Comparison of ENCODE assay signal across 11 mouse cellular contexts in genomic region chr2:74694066-74694465, GRCm38 (mm10). TPM values are rescaled to one million over a fixed set of nuclear protein-coding genes. Genes with fewer than 3 reads are reported as not detected.
A peak's percentile ranks its signal among the peaks of the same experiment; 100 is the strongest.
DNase-seq lines count a peak whose midpoint lies in the region; ATAC-seq and TF ChIP-seq lines count a peak whose summit lies in the region.
"Had no signal": no experiment of that assay in that cellular context is flagged by ENCODE, and none has a peak within 500 bp of the region (broad histone marks: within the 10 kb centered on the region; RNA-seq: fewer than 3 reads in every experiment).

No protein-coding gene starts in this region.

- intact Hi-C loops in heart, postnatal 36 days (cut with DNase I), result loop anchor here (10.0 kb wide), 1 partner anchor 1419 kb away; the partner anchor contains the start of gene Sp9

- no peak overlapping the region for H3K4me2 ChIP-seq in lung, postnatal 0 days (replicated peaks; ENCODE audit: low read depth, low read length)
- peak overlapping the region; percentile 90 for H3K4me2 ChIP-seq in kidney, postnatal 0 days (ENCODE audit: low read length)
- H3K4me2 ChIP-seq in neural tube, embryonic 14.5 days (ENCODE audit: low read depth, low read length), result peak overlapping the region; percentile 74
- H3K4me2 ChIP-seq: embryonic facial prominence, embryonic 13.5 days had no signal

- H3K4me3 ChIP-seq in lung, postnatal 0 days (ENCODE audit: low read depth, low read length), result no peak overlapping the region
- H3K4me3 ChIP-seq in kidney, postnatal 0 days (replicated peaks; ENCODE audit: low read depth, low read length), result peak overlapping the region; percentile 82
- H3K4me3 ChIP-seq in neural tube, embryonic 14.5 days (ENCODE audit: low read depth, low read length), result peak overlapping the region; percentile 39
- H3K4me3 ChIP-seq: embryonic facial prominence, embryonic 13.5 days had no signal

- H3K9ac ChIP-seq in lung, postnatal 0 days (replicated peaks; ENCODE audit: low read depth), result no peak overlapping the region
- peak overlapping the region; percentile 100 for H3K9ac ChIP-seq in kidney, postnatal 0 days (ENCODE audit: low read depth, low read length)
- H3K9ac ChIP-seq in neural tube, embryonic 14.5 days (replicated peaks; ENCODE audit: low read depth, low read length), result peak overlapping the region; percentile 66; the same call in 1 of the 2 replicates
- H3K9ac ChIP-seq: embryonic facial prominence, embryonic 13.5 days had no signal

- H3K9me3 ChIP-seq in lung, postnatal 0 days (ENCODE audit: low read length), result no peaks in the 10 kb centered on the region
- no peaks in the 10 kb centered on the region for H3K9me3 ChIP-seq in kidney, postnatal 0 days (replicated peaks; ENCODE audit: low read length)
- no peaks in the 10 kb centered on the region for H3K9me3 ChIP-seq in neural tube, embryonic 14.5 days (ENCODE audit: control insufficient read depth, low read length)
- H3K9me3 ChIP-seq: embryonic facial prominence, embryonic 13.5 days had no signal

- H3K27me3 ChIP-seq in lung, postnatal 0 days (replicated peaks; ENCODE audit: insufficient read depth, low read length), result peaks cover 95% of the 10 kb centered on the region
- no peaks in the 10 kb centered on the region for H3K27me3 ChIP-seq in kidney, postnatal 0 days (ENCODE audit: insufficient read depth, low read length)
- peaks cover 9% of the 10 kb centered on the region; the same call in 1 of the 2 replicates for H3K27me3 ChIP-seq in neural tube, embryonic 14.5 days (ENCODE audit: control insufficient read depth, insufficient read depth, low read length)

- H3K4me1 ChIP-seq in lung, postnatal 0 days (ENCODE audit: insufficient read depth, low read depth, low read length), result 0 out of 2 replicates have a peak, but pooled peaks cover 5% of the 10 kb centered on the region
- peaks cover 11% of the 10 kb centered on the region for H3K4me1 ChIP-seq in kidney, postnatal 0 days (replicated peaks; ENCODE audit: insufficient read depth, low read length)
- peaks cover 5% of the 10 kb centered on the region; the same call in 1 of the 2 replicates for H3K4me1 ChIP-seq in neural tube, embryonic 14.5 days (ENCODE audit: control insufficient read depth, insufficient read depth, low read length)

- TF ChIP-seq CTCF in lung, postnatal 0 days (IDR thresholded peaks at IDR 0.05), result peak; percentile 53
- TF ChIP-seq CTCF in kidney, postnatal 0 days (IDR thresholded peaks at IDR 0.05; ENCODE audit: low read depth), result peak; percentile 67

- no peaks in the 10 kb centered on the region for H3K36me3 ChIP-seq in lung, postnatal 0 days (ENCODE audit: insufficient read depth, low read length)
- H3K36me3 ChIP-seq in kidney, postnatal 0 days (ENCODE audit: insufficient read depth, low read length), result 0 out of 2 replicates have a peak, but pooled peaks cover 5% of the 10 kb centered on the region
- H3K36me3 ChIP-seq in neural tube, embryonic 14.5 days (ENCODE audit: control insufficient read depth, insufficient read depth, low read length), result no peaks in the 10 kb centered on the region
- H3K36me3 ChIP-seq: embryonic facial prominence, embryonic 13.5 days had no signal

- ATAC-seq in lung, postnatal 0 days, result no peak
- no peak for ATAC-seq in kidney, postnatal 0 days (replicated peaks; ENCODE audit: low FRiP score, low read depth)
- ATAC-seq in neural tube, embryonic 14.5 days (ENCODE audit: low read depth), result no peak

- no peak for TF ChIP-seq EP300 in lung, postnatal 0 days (IDR thresholded peaks at IDR 0.05)

- WGBS in lung, postnatal 0 days, result 3% methylated on average over 16 of the region's 16 CpGs
- 9% methylated on average over 16 of the region's 16 CpGs for WGBS in kidney, postnatal 0 days
- 3% methylated on average over 16 of the region's 16 CpGs for WGBS in neural tube, embryonic 14.5 days

- H3K27ac ChIP-seq in lung, postnatal 0 days (ENCODE audit: low read length), result no peak overlapping the region
- H3K27ac ChIP-seq in kidney, postnatal 0 days, result 0 out of 2 replicates have a peak overlapping the region, but pooled peaks have one; percentile 97
- H3K27ac ChIP-seq in neural tube, embryonic 14.5 days (ENCODE audit: low read depth, low read length), result peak overlapping the region; percentile 70
- H3K27ac ChIP-seq: embryonic facial prominence, embryonic 13.5 days had no signal

- DNase-seq in lung, postnatal 0 days (ENCODE audit: low spot score), result no peak
- no peak for DNase-seq in lung, postnatal 10 days
- peak; percentile 44 for DNase-seq in c-Kit-positive CD71-negative TER-119-negative erythroid progenitor cells, embryonic 14.5 days (ENCODE audit: low read depth)
- DNase-seq in kidney, postnatal 0 days (ENCODE audit: low spot score), result peak; percentile 95
- DNase-seq in adrenal gland, adult 2 months, result no peak
- DNase-seq in heart, postnatal 36 days, result no peak
- no peak for DNase-seq in spleen, postnatal 4 days (ENCODE audit: low spot score in 2 of 2)
- DNase-seq: heart, postnatal 10 days; thymus, adult 2 months had no signal

RNA-seq across cellular contexts. Expression of gene Hoxd10, which starts 2.3 kb away (rescaled TPM):
- 0.20 TPM in 1 of 2 replicates, not detected in the other for polyA plus RNA-seq in lung, postnatal 0 days (2015; fragmentation: Nextera tagmentation; extraction: Ambion mirVana)
- polyA plus RNA-seq in kidney, postnatal 0 days (2015; fragmentation: Nextera tagmentation; extraction: Ambion mirVana), result 44.6 and 45.5 TPM in 2 replicates
- 55.4 and 90.2 TPM in 2 replicates for polyA plus RNA-seq in neural tube, embryonic 14.5 days (2014; fragmentation: Nextera tagmentation; extraction: Ambion mirVana)
- total RNA-seq in adrenal gland, adult 2 months (2021), result not detected
- not detected in 2 replicates for polyA plus RNA-seq in adrenal gland, adult 2 months (2012; rRNA removed)
- under 1 TPM in 1 of 2 experiments, not detected in 1; 0.22 TPM for total RNA-seq in heart, postnatal 36 days (2021)
- total RNA-seq: heart, postnatal 10 days had no signal
- polyA plus RNA-seq: thymus, adult 2 months had no signal

RNA-seq across cellular contexts. Expression of gene Hoxd9, which starts 3.5 kb away (rescaled TPM):
- polyA plus RNA-seq in lung, postnatal 0 days (2015; fragmentation: Nextera tagmentation; extraction: Ambion mirVana), result 0.33 and 0.38 TPM in 2 replicates
- polyA plus RNA-seq in kidney, postnatal 0 days (2015; fragmentation: Nextera tagmentation; extraction: Ambion mirVana), result 57.8 and 67.0 TPM in 2 replicates
- 20.9 and 37.4 TPM in 2 replicates for polyA plus RNA-seq in neural tube, embryonic 14.5 days (2014; fragmentation: Nextera tagmentation; extraction: Ambion mirVana)
- 1 to 10 TPM; 3.3 to 7.8 TPM for total RNA-seq in adrenal gland, adult 2 months (2021)
- polyA plus RNA-seq in adrenal gland, adult 2 months (2012; rRNA removed), result 6.5 and 9.0 TPM in 2 replicates
- under 1 TPM; 0.36 to 0.41 TPM for total RNA-seq in heart, postnatal 36 days (2021)

RNA-seq across cellular contexts. Expression of gene Hoxd8, which starts 10.3 kb away (rescaled TPM):
- 0.44 and 0.50 TPM in 2 replicates for polyA plus RNA-seq in lung, postnatal 0 days (2015; fragmentation: Nextera tagmentation; extraction: Ambion mirVana)
- polyA plus RNA-seq in kidney, postnatal 0 days (2015; fragmentation: Nextera tagmentation; extraction: Ambion mirVana), result 73.4 and 76.7 TPM in 2 replicates
- polyA plus RNA-seq in neural tube, embryonic 14.5 days (2014; fragmentation: Nextera tagmentation; extraction: Ambion mirVana), result 19.9 and 23.6 TPM in 2 replicates
- total RNA-seq in adrenal gland, adult 2 months (2021), result 10 to 100 TPM; 27.9 to 34.7 TPM
- polyA plus RNA-seq in adrenal gland, adult 2 months (2012; rRNA removed), result 19.7 and 52.7 TPM in 2 replicates
- 1 to 10 TPM; 1.1 to 1.3 TPM for total RNA-seq in heart, postnatal 36 days (2021)

RNA-seq across cellular contexts. Expression of gene Hoxd11, which starts 14.7 kb away (rescaled TPM):
- polyA plus RNA-seq in lung, postnatal 0 days (2015; fragmentation: Nextera tagmentation; extraction: Ambion mirVana), result not detected in 2 replicates
- polyA plus RNA-seq in kidney, postnatal 0 days (2015; fragmentation: Nextera tagmentation; extraction: Ambion mirVana), result 19.7 and 23.8 TPM in 2 replicates
- polyA plus RNA-seq in neural tube, embryonic 14.5 days (2014; fragmentation: Nextera tagmentation; extraction: Ambion mirVana), result 0.09 TPM in 1 of 2 replicates, not detected in the other
- total RNA-seq in adrenal gland, adult 2 months (2021), result not detected
- not detected in 2 replicates for polyA plus RNA-seq in adrenal gland, adult 2 months (2012; rRNA removed)
- not detected for total RNA-seq in heart, postnatal 36 days (2021)
- total RNA-seq: heart, postnatal 10 days had no signal
- polyA plus RNA-seq: embryonic facial prominence, embryonic 13.5 days; thymus, adult 2 months had no signal

RNA-seq across cellular contexts. Expression of gene Hoxd3, which starts 17.7 kb away (rescaled TPM):
- polyA plus RNA-seq in lung, postnatal 0 days (2015; fragmentation: Nextera tagmentation; extraction: Ambion mirVana), result not detected in 2 replicates
- polyA plus RNA-seq in kidney, postnatal 0 days (2015; fragmentation: Nextera tagmentation; extraction: Ambion mirVana), result 7.9 and 8.0 TPM in 2 replicates
- polyA plus RNA-seq in neural tube, embryonic 14.5 days (2014; fragmentation: Nextera tagmentation; extraction: Ambion mirVana), result 13.5 and 13.9 TPM in 2 replicates
- total RNA-seq in adrenal gland, adult 2 months (2021), result 1 to 10 TPM in 1 of 2 experiments, under 1 TPM in 1; 0.62 to 1.0 TPM
- 10.6 and 11.1 TPM in 2 replicates for polyA plus RNA-seq in adrenal gland, adult 2 months (2012; rRNA removed)
- total RNA-seq in heart, postnatal 36 days (2021), result not detected
- total RNA-seq: heart, postnatal 10 days had no signal

Comparison
In these comparisons a context has a peak if more than half of its experiments do, and no peak if none do; other contexts are left out.
1. DNase-seq: peak in c-Kit-positive CD71-negative TER-119-negative erythroid progenitor cells, embryonic 14.5 days (single experiment) and kidney, postnatal 0 days (single experiment); none in lung, postnatal 0 days (single experiment), lung, postnatal 10 days (single experiment), adrenal gland, adult 2 months (single experiment), heart, postnatal 36 days (0 of 2) and spleen, postnatal 4 days (0 of 2).
2. RNA of gene Hoxd10, which starts 2.3 kb away (polyA plus RNA-seq): 55.4 to 90.2 TPM in neural tube, embryonic 14.5 days and 44.6 to 45.5 TPM in kidney, postnatal 0 days; 0.20 TPM in lung, postnatal 0 days and not detected in adrenal gland, adult 2 months; every median in the first group is over 10 times any median in the second.
3. RNA of gene Hoxd8, which starts 10.3 kb away (polyA plus RNA-seq): 73.4 to 76.7 TPM in kidney, postnatal 0 days, 19.9 to 23.6 TPM in neural tube, embryonic 14.5 days and 19.7 to 52.7 TPM in adrenal gland, adult 2 months; 0.44 to 0.50 TPM in lung, postnatal 0 days; every median in the first group is over 10 times any median in the second.